Mouse (Mus musculus) limb, embryonic 12.5 days (tissue): ENCODE measurements around the gene Uqcrq. TPM values are rescaled to one million over a fixed set of nuclear protein-coding genes. Genes with fewer than 3 reads are reported as not detected.

Source experiments
- ATAC-seq: fragments of 200-750 bp; cut with Nextera tagmentation; 2 replicates; pipeline ENCODE4 v1.8.0; 2017; ENCODE audit warnings: low read depth, moderate TSS enrichment; ENCODE audit not compliant: insufficient number of reproducible peaks, insufficient read depth, low FRiP score, low TSS enrichment
- H3K27ac ChIP-seq: fragments of 300-500 bp; sonication (generic); 2 replicates; pipeline ENCODE4 v1.5.1; 2016; ENCODE audit warnings: mild to moderate bottlenecking, moderate library complexity
- H3K27me3 ChIP-seq: fragments of 300-500 bp; sonication (generic); 2 replicates; pipeline ENCODE4 v1.6.1; 2016; ENCODE audit warnings: mild to moderate bottlenecking, moderate library complexity
- H3K36me3 ChIP-seq: fragments of 300-500 bp; sonication (generic); 2 replicates; pipeline ENCODE4 v1.6.1; 2016; ENCODE audit warnings: mild to moderate bottlenecking, moderate library complexity
- H3K4me1 ChIP-seq: fragments of 300-500 bp; sonication (generic); replicated peaks from 2 replicates; pipeline ENCODE4 v1.6.1; 2016
- H3K4me2 ChIP-seq: fragments of 300-500 bp; sonication (generic); 2 replicates; pipeline ENCODE4 v1.6.1; 2016; ENCODE audit warnings: mild to moderate bottlenecking, moderate library complexity
- H3K4me3 ChIP-seq: fragments of 300-500 bp; sonication (generic); replicated peaks from 2 replicates; pipeline ENCODE4 v1.5.1; 2016; ENCODE audit warnings: mild to moderate bottlenecking
- H3K9ac ChIP-seq: fragments of 300-500 bp; sonication (generic); replicated peaks from 2 replicates; pipeline ENCODE4 v1.6.1; 2016; ENCODE audit warnings: mild to moderate bottlenecking, moderate library complexity
- H3K9me3 ChIP-seq: fragments of 300-500 bp; sonication (generic); 2 replicates; pipeline ENCODE4 v1.6.1; 2016; ENCODE audit warnings: mild to moderate bottlenecking, moderate library complexity
- WGBS: fragments of 180-500 bp; shearing (Covaris S2); methylation state at CpG from one replicate; pipeline ENCODE4 v1.1.7; 2016; 5-methylcytosine and 5-hydroxymethylcytosine counted together
- microRNA-seq: library from miRNA; unstranded; fragments of <30 nt; microRNA quantifications from one replicate; pipeline ENCODE4, GENCODE M21; 2017
- polyA plus RNA-seq: library from polyadenylated mRNA; unstranded; fragments of >200 nt; fragmentation: Nextera tagmentation; extraction: Ambion mirVana; gene quantifications from 2 replicates; pipeline ENCODE4 v1.2.1, GENCODE M21; 2016

The Uqcrq gene
- polyA plus RNA-seq, 1 experiment from 2014 or later: 512 TPM

DNA sequence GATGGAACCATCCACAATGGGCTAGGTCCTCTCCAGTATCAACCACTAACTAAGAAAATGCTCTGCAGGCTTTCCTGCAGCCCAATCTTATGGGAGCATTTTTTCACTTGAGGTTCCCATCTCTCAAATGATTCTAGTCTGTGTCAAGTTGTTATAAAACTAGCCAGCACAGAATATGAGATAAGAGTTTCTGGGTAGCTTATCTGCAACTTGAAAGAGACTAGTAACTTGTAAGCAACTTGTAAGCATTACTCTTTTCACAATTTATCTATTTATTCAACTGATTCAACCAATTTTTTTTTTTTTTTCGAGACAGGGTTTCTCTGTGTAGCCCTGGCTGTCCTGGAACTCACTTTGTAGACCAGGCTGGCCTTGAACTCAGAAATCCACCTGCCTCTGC is 27.0 kb downstream of the Uqcrq start:
- WGBS: 87% methylated on average over 1 of the region's 1 CpGs
- no peak for ATAC-seq

DNA sequence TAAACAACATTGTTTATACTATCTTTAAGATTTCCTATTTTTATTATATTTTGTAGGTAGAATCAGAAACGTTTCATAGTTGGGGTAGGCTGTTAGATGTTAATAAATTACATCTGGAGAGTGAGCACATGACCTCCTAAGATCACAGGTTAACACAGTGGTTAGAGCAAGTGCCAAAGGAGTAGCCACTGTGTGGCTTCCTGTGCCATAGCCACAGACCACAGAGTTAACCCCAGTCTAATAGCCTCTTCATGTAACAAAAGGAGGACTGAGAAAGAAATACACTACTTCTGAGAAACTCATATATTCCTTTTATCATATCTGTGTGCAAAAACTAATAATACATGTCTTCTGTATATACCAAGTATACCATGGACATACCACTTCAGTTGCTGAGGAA is 36.8 kb downstream of the Uqcrq start:
- Histone ChIP-seq H3K27ac (no peak overlapping the region), H3K4me1 (no peaks in the 10 kb centered on the region), H3K36me3 (peaks cover 78% of the 10 kb centered on the region), H3K9me3 (no peaks in the 10 kb centered on the region), H3K4me3 (no peak overlapping the region), H3K27me3 (no peaks in the 10 kb centered on the region), H3K9ac (no peak overlapping the region), H3K4me2 (no peak overlapping the region)
- WGBS: 84% methylated on average over 1 of the region's 1 CpGs
- ATAC-seq: no peak

More for the DNA sequence above, 27.0 kb downstream of the Uqcrq start:
- Histone ChIP-seq H3K27ac (no peak overlapping the region), H3K4me1 (no peaks in the 10 kb centered on the region), H3K9me3 (no peaks in the 10 kb centered on the region), H3K27me3 (no peaks in the 10 kb centered on the region), H3K4me2 (no peak overlapping the region), H3K9ac (no peak overlapping the region), H3K4me3 (no peak overlapping the region), H3K36me3 (peaks cover 90% of the 10 kb centered on the region)

DNA sequence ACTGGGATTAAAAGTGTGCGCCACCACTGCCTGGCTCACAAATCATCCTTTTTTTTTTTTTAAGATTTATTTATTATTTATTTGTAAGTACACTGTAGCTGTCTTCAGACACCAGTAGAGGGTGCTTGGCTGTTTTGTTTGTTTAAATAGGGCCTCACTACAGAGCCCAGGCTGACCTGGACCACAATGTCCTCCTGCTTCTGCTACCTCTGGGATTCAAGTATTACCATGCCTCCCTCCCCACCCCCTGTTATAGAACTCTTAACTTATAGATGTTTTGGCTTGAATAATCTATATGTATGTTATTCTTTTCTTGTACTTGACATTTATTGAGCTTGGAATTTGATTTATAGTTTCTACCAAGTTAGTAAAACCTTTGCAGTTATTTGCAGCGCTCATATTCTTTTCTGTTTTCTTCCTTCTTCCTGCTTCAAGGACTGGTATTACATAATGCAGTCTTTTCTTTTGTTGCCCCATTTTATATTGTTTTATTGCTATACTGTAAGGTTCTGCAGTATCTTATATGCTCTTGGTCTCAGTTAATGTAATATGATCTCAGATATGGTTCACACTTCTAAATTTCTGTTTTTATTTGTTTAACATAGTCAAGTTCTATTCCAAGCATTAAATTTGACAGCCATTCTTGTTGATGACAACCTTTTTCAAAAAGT is 46.7 kb downstream of the Uqcrq start:
- Histone ChIP-seq H3K4me2 (no peak overlapping the region), H3K4me1 (no peaks in the 10 kb centered on the region), H3K9me3 (no peaks in the 10 kb centered on the region), H3K36me3 (peaks cover 53% of the 10 kb centered on the region), H3K27me3 (no peaks in the 10 kb centered on the region), H3K4me3 (no peak overlapping the region), H3K27ac (no peak overlapping the region), H3K9ac (no peak overlapping the region)
- WGBS: 87% methylated on average over 2 of the region's 2 CpGs
- no peak for ATAC-seq

DNA sequence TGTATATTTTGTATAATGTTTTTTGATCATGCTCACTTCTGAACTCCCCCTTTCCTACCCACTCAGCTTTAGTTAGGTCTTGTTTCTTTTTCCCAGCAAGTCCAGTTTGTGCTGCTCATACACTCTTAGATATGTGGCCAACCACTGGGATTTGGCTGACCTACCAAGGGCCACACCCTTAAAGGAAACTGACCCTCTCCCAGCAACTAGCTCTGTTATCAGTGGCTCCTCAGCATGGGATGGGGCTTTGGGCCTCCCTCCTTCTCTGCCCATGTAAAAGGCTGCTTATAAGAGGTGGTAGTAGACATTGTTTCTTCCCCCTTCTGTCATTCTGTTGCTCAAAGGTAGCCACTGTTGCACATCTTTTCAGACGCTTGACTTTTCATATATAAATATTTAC is 51.7 kb downstream of the Uqcrq start:
- Histone ChIP-seq H3K9ac (no peak overlapping the region), H3K4me3 (no peak overlapping the region), H3K9me3 (no peaks in the 10 kb centered on the region), H3K27me3 (no peaks in the 10 kb centered on the region), H3K36me3 (peaks cover 60% of the 10 kb centered on the region), H3K4me2 (no peak overlapping the region), H3K4me1 (no peaks in the 10 kb centered on the region), H3K27ac (no peak overlapping the region)
- ATAC-seq: no peak
- WGBS: 93% methylated on average over 1 of the region's 1 CpGs

Small RNA genes lying within 50 kb of the gene (microRNA-seq; reads per million reads assigned to microRNA genes)
- gene Mir6920: not detected

Other genes with a start within 250 kb of the Uqcrq start
- gene Hspa4, start 130.4 kb downstream of the Uqcrq start, polyA plus RNA-seq: 108 and 118 TPM in 2 replicates
- 21.0 and 22.5 TPM in 2 replicates for gene Zcchc10, start 106.2 kb downstream of the Uqcrq start, polyA plus RNA-seq
- gene Aff4, start 80.0 kb downstream of the Uqcrq start, polyA plus RNA-seq: 61.5 and 67.4 TPM in 2 replicates
- gene Leap2, start 7.7 kb downstream of the Uqcrq start, polyA plus RNA-seq: 0.44 TPM in 1 of 2 replicates, not detected in the other
- gene Gdf9, start 192 bp upstream of the Uqcrq start, polyA plus RNA-seq: 1.2 and 1.9 TPM in 2 replicates
- gene Gm10447, start 26.3 kb upstream of the Uqcrq start, polyA plus RNA-seq: 0.36 and 0.38 TPM in 2 replicates
- 6.3 and 6.8 TPM in 2 replicates for gene Shroom1, start 26.4 kb upstream of the Uqcrq start, polyA plus RNA-seq
- not detected in 2 replicates for gene Gm9837, start 39.6 kb upstream of the Uqcrq start, polyA plus RNA-seq
- not detected in 2 replicates for gene Gm9945, start 49.3 kb upstream of the Uqcrq start, polyA plus RNA-seq
- gene Sowaha, start 49.4 kb upstream of the Uqcrq start, polyA plus RNA-seq: 0.24 and 0.32 TPM in 2 replicates
- gene Sept8, start 88.4 kb upstream of the Uqcrq start, polyA plus RNA-seq: 36.7 and 41.8 TPM in 2 replicates
- gene Kif3a, start 136.5 kb upstream of the Uqcrq start, polyA plus RNA-seq: 80.7 and 84.6 TPM in 2 replicates
- gene Il4, start 187.8 kb upstream of the Uqcrq start, polyA plus RNA-seq: 2.0 and 2.6 TPM in 2 replicates
- not detected in 2 replicates for gene Il13, start 203.9 kb upstream of the Uqcrq start, polyA plus RNA-seq